Mouse (Mus musculus): Measurements from ENCODE around the gene Mapt. TPM values are rescaled to one million over a fixed set of nuclear protein-coding genes. Genes with fewer than 3 reads are reported as not detected.

The Mapt gene
- total and polyA plus RNA-seq, 3 experiments: 30.1 to 91.6 (median 77.9) TPM

GRCm38 (mm10) chr11:104256179-104256578 lies 25.0 kb downstream of the Mapt start:
- peak overlapping the region; percentile 47 for H3K27ac ChIP-seq
- H3K27me3 ChIP-seq (ENCODE audit: control insufficient read depth, insufficient read depth, low read length): no peaks in the 10 kb centered on the region
- 65% methylated on average over 2 of the region's 2 CpGs for WGBS
- no peaks in the 10 kb centered on the region for H3K79me2 ChIP-seq (replicated peaks; ENCODE audit: control insufficient read depth, insufficient read depth, low read length)
- intact Hi-C loops (cut with DNase I): no loop called here
- H3K36me3 ChIP-seq (ENCODE audit: control insufficient read depth, insufficient read depth, low read length): no peaks in the 10 kb centered on the region
- TF ChIP-seq EP300 (IDR thresholded peaks at IDR 0.05; ENCODE audit: insufficient read depth, low read depth, low read length): no peak
- no peak for TF ChIP-seq POLR2A (IDR thresholded peaks at IDR 0.05; ENCODE audit: insufficient read depth, low read depth, low read length)
- no peak for TF ChIP-seq CTCF (IDR thresholded peaks at IDR 0.05)
- no peaks in the 10 kb centered on the region for H3K4me1 ChIP-seq (ENCODE audit: control insufficient read depth, insufficient read depth, low read length)
- H3K9ac ChIP-seq (ENCODE audit: low read depth, low read length): no peak overlapping the region
- DNase-seq: peak in 1 of 2 experiments; percentile 43
- no peak overlapping the region for H3K4me3 ChIP-seq

- DNase-seq: no peak
- H3K4me3 ChIP-seq: no peak overlapping the region
- H3K9ac ChIP-seq (ENCODE audit: low read depth, low read length): no peak overlapping the region
- TF ChIP-seq EP300 (IDR thresholded peaks at IDR 0.05; ENCODE audit: insufficient read depth, low read depth, low read length) (no peak), CTCF (IDR thresholded peaks at IDR 0.05) (no peak), POLR2A (IDR thresholded peaks at IDR 0.05; ENCODE audit: insufficient read depth, low read depth, low read length) (no peak)
- no peak overlapping the region for H3K27ac ChIP-seq
- no peaks in the 10 kb centered on the region for H3K79me2 ChIP-seq (replicated peaks; ENCODE audit: control insufficient read depth, insufficient read depth, low read length)
- no peaks in the 10 kb centered on the region for H3K27me3 ChIP-seq (ENCODE audit: control insufficient read depth, insufficient read depth, low read length)
- intact Hi-C loops (cut with DNase I): no loop called here
- WGBS: 39% methylated on average over 4 of the region's 4 CpGs
- no peaks in the 10 kb centered on the region for H3K36me3 ChIP-seq (ENCODE audit: control insufficient read depth, insufficient read depth, low read length)
- H3K4me1 ChIP-seq (ENCODE audit: control insufficient read depth, insufficient read depth, low read length): no peaks in the 10 kb centered on the region
Measured at GRCm38 (mm10) chr11:104258991-104259390, 27.8 kb downstream of the Mapt start.

- Histone ChIP-seq H3K4me3 (no peak overlapping the region), H3K79me2 (replicated peaks; ENCODE audit: control insufficient read depth, insufficient read depth, low read length) (no peaks in the 10 kb centered on the region), H3K4me1 (ENCODE audit: control insufficient read depth, insufficient read depth, low read length) (peaks cover 2% of the 10 kb centered on the region; the same call in 1 of the 2 replicates), H3K36me3 (ENCODE audit: control insufficient read depth, insufficient read depth, low read length) (no peaks in the 10 kb centered on the region), H3K27me3 (ENCODE audit: control insufficient read depth, insufficient read depth, low read length) (no peaks in the 10 kb centered on the region), H3K9ac (ENCODE audit: low read depth, low read length) (no peak overlapping the region), H3K27ac (no peak overlapping the region)
- WGBS: 83% methylated on average over 6 of the region's 6 CpGs
- intact Hi-C loops (cut with DNase I): no loop called here
- DNase-seq: no peak
- TF ChIP-seq POLR2A (IDR thresholded peaks at IDR 0.05; ENCODE audit: insufficient read depth, low read depth, low read length) (no peak), EP300 (IDR thresholded peaks at IDR 0.05; ENCODE audit: insufficient read depth, low read depth, low read length) (no peak), CTCF (IDR thresholded peaks at IDR 0.05) (no peak)
Measured at GRCm38 (mm10) chr11:104264683-104265082, 33.5 kb downstream of the Mapt start.

GRCm38 (mm10) chr11:104265669-104266068 lies 34.5 kb downstream of the Mapt start:
- intact Hi-C loops (cut with DNase I): no loop called here
- Histone ChIP-seq H3K36me3 (ENCODE audit: control insufficient read depth, insufficient read depth, low read length) (no peaks in the 10 kb centered on the region), H3K27me3 (ENCODE audit: control insufficient read depth, insufficient read depth, low read length) (no peaks in the 10 kb centered on the region), H3K27ac (no peak overlapping the region), H3K9ac (ENCODE audit: low read depth, low read length) (no peak overlapping the region), H3K79me2 (replicated peaks; ENCODE audit: control insufficient read depth, insufficient read depth, low read length) (no peaks in the 10 kb centered on the region), H3K4me3 (no peak overlapping the region), H3K4me1 (ENCODE audit: control insufficient read depth, insufficient read depth, low read length) (peaks cover 2% of the 10 kb centered on the region; the same call in 1 of the 2 replicates)
- no peak for TF ChIP-seq EP300 (IDR thresholded peaks at IDR 0.05; ENCODE audit: insufficient read depth, low read depth, low read length)
- no peak for TF ChIP-seq CTCF (IDR thresholded peaks at IDR 0.05)
- no peak for TF ChIP-seq POLR2A (IDR thresholded peaks at IDR 0.05; ENCODE audit: insufficient read depth, low read depth, low read length)
- no peak for DNase-seq

- H3K9ac ChIP-seq (ENCODE audit: low read depth, low read length): no peak overlapping the region
- intact Hi-C loops (cut with DNase I): no loop called here
- H3K36me3 ChIP-seq (ENCODE audit: control insufficient read depth, insufficient read depth, low read length): no peaks in the 10 kb centered on the region
- H3K4me1 ChIP-seq (ENCODE audit: control insufficient read depth, insufficient read depth, low read length): peaks cover 2% of the 10 kb centered on the region; the same call in 1 of the 2 replicates
- H3K79me2 ChIP-seq (replicated peaks; ENCODE audit: control insufficient read depth, insufficient read depth, low read length): no peaks in the 10 kb centered on the region
- H3K27me3 ChIP-seq (ENCODE audit: control insufficient read depth, insufficient read depth, low read length): no peaks in the 10 kb centered on the region
- H3K27ac ChIP-seq: peak overlapping the region; percentile 75
- H3K4me3 ChIP-seq: no peak overlapping the region
- 48% methylated on average over 11 of the region's 11 CpGs for WGBS
- no peak for TF ChIP-seq CTCF (IDR thresholded peaks at IDR 0.05)
- no peak for TF ChIP-seq POLR2A (IDR thresholded peaks at IDR 0.05; ENCODE audit: insufficient read depth, low read depth, low read length)
- TF ChIP-seq EP300 (IDR thresholded peaks at IDR 0.05; ENCODE audit: insufficient read depth, low read depth, low read length): peak; percentile 74
- peak; percentile 50 to 75 for DNase-seq
Measured at GRCm38 (mm10) chr11:104267380-104267779, 36.2 kb downstream of the Mapt start.

GRCm38 (mm10) chr11:104269385-104269822 lies 38.2 kb downstream of the Mapt start:
- H3K36me3 ChIP-seq (ENCODE audit: control insufficient read depth, insufficient read depth, low read length): no peaks in the 10 kb centered on the region
- intact Hi-C loops (cut with DNase I): no loop called here
- no peak for TF ChIP-seq CTCF (IDR thresholded peaks at IDR 0.05)
- TF ChIP-seq EP300 (IDR thresholded peaks at IDR 0.05; ENCODE audit: insufficient read depth, low read depth, low read length): peak; percentile 76; the same call in 1 of the 2 replicates
- peak; percentile 40 to 57 for DNase-seq
- H3K9ac ChIP-seq (ENCODE audit: low read depth, low read length): no peak overlapping the region
- no peaks in the 10 kb centered on the region for H3K79me2 ChIP-seq (replicated peaks; ENCODE audit: control insufficient read depth, insufficient read depth, low read length)
- H3K27ac ChIP-seq: peak overlapping the region; percentile 71
- peaks cover 2% of the 10 kb centered on the region; the same call in 1 of the 2 replicates for H3K4me1 ChIP-seq (ENCODE audit: control insufficient read depth, insufficient read depth, low read length)
- WGBS: 32% methylated on average over 9 of the region's 9 CpGs
- H3K4me3 ChIP-seq: no peak overlapping the region
- H3K27me3 ChIP-seq (ENCODE audit: control insufficient read depth, insufficient read depth, low read length): no peaks in the 10 kb centered on the region
